Mouse (Mus musculus): Measurements from ENCODE around the gene Mcoln1. TPM values are rescaled to one million over a fixed set of nuclear protein-coding genes. Genes with fewer than 3 reads are reported as not detected.

The Mcoln1 gene
- polyA plus RNA-seq (2012; rRNA removed; ENCODE audit: low replicate concordance), result 222 and 262 TPM in 2 replicates

DNA sequence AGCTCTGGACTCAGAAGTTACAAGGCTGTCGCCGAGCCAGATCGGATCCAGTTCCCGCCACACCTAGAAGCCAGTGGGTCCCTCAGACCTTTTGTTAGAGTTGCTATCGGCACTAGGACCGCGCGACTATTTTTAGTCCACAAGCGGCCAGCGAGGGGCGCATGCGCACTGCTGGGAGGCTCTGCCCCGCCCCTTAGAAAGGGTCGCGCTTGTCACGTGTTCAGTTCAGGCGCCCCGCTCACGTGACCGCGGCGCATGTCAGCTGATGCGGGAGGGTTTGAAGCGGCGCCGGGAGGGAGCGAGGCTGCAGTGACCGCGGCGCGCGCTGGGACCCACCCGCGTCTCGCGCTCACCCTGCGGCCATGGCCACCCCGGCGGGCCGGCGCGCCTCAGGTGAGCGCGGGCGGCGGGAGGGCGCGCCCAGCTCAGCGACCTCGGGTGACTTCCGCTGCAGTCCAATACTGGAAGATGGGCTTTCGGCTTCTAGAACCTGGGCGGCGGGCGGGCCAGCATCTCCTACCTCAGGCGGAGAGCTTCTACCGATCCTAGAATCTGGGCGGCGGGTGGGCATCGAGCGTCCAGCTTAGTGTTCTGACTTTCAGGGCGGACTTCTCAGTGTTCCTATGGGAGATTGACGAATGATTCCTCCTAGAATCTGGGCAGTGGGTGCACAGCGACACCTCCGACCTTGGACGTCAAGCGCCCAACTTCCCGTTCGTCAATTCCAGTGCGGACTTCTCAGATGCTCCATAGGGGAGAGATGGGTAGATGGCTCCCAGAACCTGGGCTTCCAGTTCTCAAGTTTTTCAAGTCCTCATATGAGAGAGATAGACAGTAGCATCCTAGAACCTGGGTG is at the start of gene Mcoln1:
Gene Mcoln1, plus strand, starts transcription at position 223 of the 856 bp plus-strand sequence.

DNA sequence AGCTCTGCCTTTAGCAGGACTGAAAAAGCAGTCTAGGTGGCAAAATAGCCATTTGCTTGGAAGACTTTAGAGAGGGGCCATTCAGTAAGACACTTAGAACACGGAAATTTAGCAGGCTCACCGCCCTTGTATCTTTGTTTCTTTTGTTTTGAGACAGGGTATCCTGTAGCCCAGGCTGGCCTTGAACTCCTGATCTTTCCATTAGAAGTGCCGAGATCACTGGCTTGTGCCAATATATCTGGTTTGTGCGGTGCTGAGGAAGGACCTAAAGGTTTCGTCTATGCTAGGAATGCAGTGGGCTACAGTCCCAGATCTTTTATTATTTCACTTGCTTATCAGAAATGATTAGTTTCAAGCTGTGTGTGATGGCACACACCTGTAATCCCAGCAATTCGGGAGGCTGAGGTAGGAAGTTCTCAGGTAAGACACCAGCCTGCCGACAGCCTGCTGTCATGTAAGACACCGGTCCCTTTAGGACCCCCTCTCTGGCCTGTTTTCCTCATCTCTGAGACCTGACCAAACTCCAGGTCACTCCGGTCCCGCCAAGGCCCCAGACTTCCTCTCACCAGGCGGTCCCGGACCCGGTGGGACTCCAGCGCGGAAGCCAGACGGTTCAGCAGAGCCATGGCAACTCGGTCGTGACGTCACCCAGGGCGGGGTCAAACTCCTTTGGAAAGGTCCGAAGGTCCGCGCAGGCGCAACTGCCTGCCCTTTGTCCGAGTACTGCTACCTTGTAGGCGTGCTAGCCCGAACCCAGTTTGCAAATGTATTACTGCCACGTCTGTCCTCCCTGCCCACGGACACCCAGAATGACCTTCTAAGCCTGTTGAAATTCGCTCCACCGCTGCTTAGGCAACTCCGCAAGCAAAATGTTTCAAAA is 33.0 kb upstream of the Mcoln1 start, which contains the start of gene Pex11g:
Gene Pex11g, minus strand, starts transcription at position 675 of the 880 bp plus-strand sequence.

DNA sequence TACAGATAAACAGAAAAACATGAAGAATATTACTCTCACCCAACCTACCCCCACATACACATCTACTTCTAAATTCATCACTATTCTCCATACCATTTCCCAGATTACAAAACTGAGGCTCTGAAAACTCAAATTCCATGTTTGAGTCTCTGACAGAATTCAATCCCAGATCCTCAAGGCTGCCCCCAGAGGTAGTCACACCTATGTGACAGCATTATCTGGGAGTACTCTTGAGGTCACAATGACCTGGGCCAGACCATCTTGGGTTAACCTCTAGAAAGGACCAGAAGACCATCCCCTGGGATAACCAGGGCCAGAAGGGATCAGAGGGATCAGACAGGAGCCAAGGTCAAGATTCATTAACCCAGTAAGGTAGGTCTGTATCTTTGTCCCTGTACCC is 29.7 kb upstream of the Mcoln1 start, which contains the start of gene Tex45:
Gene Tex45, plus strand, starts transcription at position 301 of the 400 bp plus-strand sequence.

DNA sequence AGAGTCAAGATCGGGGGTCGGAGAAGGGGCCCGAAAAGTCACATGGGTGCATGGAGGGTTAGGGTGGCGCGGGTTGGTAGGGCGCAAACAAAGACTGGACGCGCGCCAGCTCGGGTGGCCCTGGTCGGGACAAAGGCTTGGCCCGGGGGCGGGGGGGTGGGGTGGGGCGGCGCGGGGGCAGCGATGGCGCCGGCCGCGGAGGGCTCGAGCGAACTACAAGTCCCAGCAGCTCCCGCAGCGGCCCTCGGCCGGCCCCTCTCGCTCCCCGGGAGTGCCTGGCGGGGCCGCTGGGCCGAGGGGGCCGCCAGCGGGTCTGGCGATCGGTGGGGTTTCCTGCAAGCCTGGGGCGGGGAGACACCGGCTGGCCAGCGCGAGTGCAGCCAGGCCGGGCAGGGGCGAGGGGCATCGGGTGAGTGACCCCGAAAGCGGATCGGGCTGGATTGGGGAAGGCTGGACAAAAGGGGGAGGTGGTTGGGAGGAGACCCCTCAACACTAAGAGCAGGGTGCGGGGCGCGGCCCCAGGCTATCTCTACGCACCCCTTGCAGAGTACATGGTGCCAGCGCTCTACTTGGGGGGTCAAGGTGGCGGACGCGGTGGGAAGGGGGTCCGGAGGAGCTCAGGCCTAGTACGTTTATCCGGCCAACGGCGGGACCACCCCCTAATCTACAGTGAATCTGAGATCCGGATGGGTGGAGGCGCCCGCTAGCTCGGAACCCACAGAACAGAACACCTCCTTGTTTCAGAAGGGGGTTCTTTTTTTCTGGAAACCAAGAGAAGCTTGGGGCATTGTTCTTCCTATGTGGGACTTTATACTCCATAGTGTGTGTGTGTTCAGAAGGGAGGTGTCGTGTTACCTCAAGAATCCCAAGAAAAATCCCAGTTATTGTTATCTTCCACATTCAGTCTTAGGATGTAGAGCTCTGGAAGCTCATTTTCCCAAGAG is 7.1 kb upstream of the Mcoln1 start, which contains the start of gene Zfp358:
Gene Zfp358, plus strand, starts transcription at position 238 of the 944 bp plus-strand sequence.

DNA sequence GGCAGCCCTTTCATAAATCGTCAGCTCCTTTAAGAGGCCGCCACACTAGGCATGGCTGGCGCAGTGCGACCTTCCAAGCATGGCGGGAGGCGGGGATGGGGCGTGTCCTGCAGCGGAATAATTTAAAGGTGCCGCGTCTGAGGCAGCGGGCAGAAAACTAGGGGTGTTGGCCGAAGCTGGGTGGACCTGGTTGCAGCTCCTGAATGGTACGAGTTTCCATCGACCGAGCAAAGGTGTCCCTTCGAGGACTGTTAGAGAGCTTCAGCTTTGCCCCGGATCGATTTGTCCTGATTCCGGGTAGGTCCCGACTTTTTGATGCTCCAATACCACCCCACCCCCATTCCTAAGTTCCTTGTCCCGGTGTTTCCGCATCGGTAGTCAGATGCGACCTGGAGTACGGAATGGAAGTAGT is 15.0 kb downstream of the Mcoln1 start, which contains the start of gene Pnpla6:
Gene Pnpla6, plus strand, starts transcription at position 125 of the 412 bp plus-strand sequence.

Other genes starting within 250 kb of the Mcoln1 start
- gene Insr, start 220.8 kb upstream of the Mcoln1 start, polyA plus RNA-seq (2012; rRNA removed; ENCODE audit: low replicate concordance), result 34.9 and 42.6 TPM in 2 replicates
- 0.44 and 3.1 TPM in 2 replicates for gene A430078G23Rik, start 147.0 kb upstream of the Mcoln1 start, polyA plus RNA-seq (2012; rRNA removed; ENCODE audit: low replicate concordance)
- 27.7 and 39.2 TPM in 2 replicates for gene Arhgef18, start 107.5 kb upstream of the Mcoln1 start, polyA plus RNA-seq (2012; rRNA removed; ENCODE audit: low replicate concordance)
- gene Pex11g, start 32.8 kb upstream of the Mcoln1 start, polyA plus RNA-seq (2012; rRNA removed; ENCODE audit: low replicate concordance), result 10.6 and 21.0 TPM in 2 replicates
- gene Tex45, start 29.6 kb upstream of the Mcoln1 start, polyA plus RNA-seq (2012; rRNA removed; ENCODE audit: low replicate concordance), result 0.08 and 0.10 TPM in 2 replicates
- gene Zfp358, start 7.3 kb upstream of the Mcoln1 start, polyA plus RNA-seq (2012; rRNA removed; ENCODE audit: low replicate concordance), result 51.9 and 73.1 TPM in 2 replicates
- gene Pnpla6, start 14.9 kb downstream of the Mcoln1 start, polyA plus RNA-seq (2012; rRNA removed; ENCODE audit: low replicate concordance), result 66.4 and 94.1 TPM in 2 replicates
- 0.19 and 1.7 TPM in 2 replicates for gene C330021F23Rik, start 67.5 kb downstream of the Mcoln1 start, polyA plus RNA-seq (2012; rRNA removed; ENCODE audit: low replicate concordance)
- gene Camsap3, start 86.8 kb downstream of the Mcoln1 start, polyA plus RNA-seq (2012; rRNA removed; ENCODE audit: low replicate concordance), result 11.1 and 12.0 TPM in 2 replicates
- gene Xab2, start 120.9 kb downstream of the Mcoln1 start, polyA plus RNA-seq (2012; rRNA removed; ENCODE audit: low replicate concordance), result 54.1 and 73.9 TPM in 2 replicates
- 9.2 and 12.6 TPM in 2 replicates for gene Pet100, start 121.1 kb downstream of the Mcoln1 start, polyA plus RNA-seq (2012; rRNA removed; ENCODE audit: low replicate concordance)
- gene Pcp2, start 125.1 kb downstream of the Mcoln1 start, polyA plus RNA-seq (2012; rRNA removed; ENCODE audit: low replicate concordance), result 0.07 TPM in 1 of 2 replicates, not detected in the other
- 75.2 and 95.5 TPM in 2 replicates for gene Stxbp2, start 130.5 kb downstream of the Mcoln1 start, polyA plus RNA-seq (2012; rRNA removed; ENCODE audit: low replicate concordance)
- gene Retn, start 155.3 kb downstream of the Mcoln1 start, polyA plus RNA-seq (2012; rRNA removed; ENCODE audit: low replicate concordance), result 1,062 and 2,972 TPM in 2 replicates
- gene Mcemp1, start 165.3 kb downstream of the Mcoln1 start, polyA plus RNA-seq (2012; rRNA removed; ENCODE audit: low replicate concordance), result 0.21 and 0.60 TPM in 2 replicates
- 158 and 268 TPM in 2 replicates for gene Fcor, start 171.9 kb downstream of the Mcoln1 start, polyA plus RNA-seq (2012; rRNA removed; ENCODE audit: low replicate concordance)
- gene Trappc5, start 175.8 kb downstream of the Mcoln1 start, polyA plus RNA-seq (2012; rRNA removed; ENCODE audit: low replicate concordance), result 34.3 and 36.5 TPM in 2 replicates
- gene Fcer2a, start 193.7 kb downstream of the Mcoln1 start, polyA plus RNA-seq (2012; rRNA removed; ENCODE audit: low replicate concordance), result 0.36 TPM in 1 of 2 replicates, not detected in the other
- gene Clec4g, start 220.2 kb downstream of the Mcoln1 start, polyA plus RNA-seq (2012; rRNA removed; ENCODE audit: low replicate concordance), result 0.23 and 0.42 TPM in 2 replicates
- 5.6 TPM in 2 replicates for gene Cd209a, start 248.5 kb downstream of the Mcoln1 start, polyA plus RNA-seq (2012; rRNA removed; ENCODE audit: low replicate concordance)